Mouse (Mus musculus): ENCODE measurements around the gene 9230110F15Rik. TPM values are rescaled to one million over a fixed set of nuclear protein-coding genes. Genes with fewer than 3 reads are reported as not detected.
"Not testable (repeated sequence)": the region's sequence is repeated elsewhere in the genome, so short reads cannot be mapped to it uniquely, and the experiment has no call there.

9230110F15Rik gene
- total RNA-seq (2021), result not detected

- intact Hi-C loops (cut with DNase I), result no loop called here
- DNase-seq (ENCODE audit: low spot score in 2 of 2), result no peak
Measured at GRCm38 (mm10) chr9:35844050-35844449, at the start of gene 9230110F15Rik. Gene 9230110F15Rik (minus strand): TSS chr9:35844150.

GRCm38 (mm10) chr9:35893112-35893511 is 49.2 kb upstream of the 9230110F15Rik start:
- intact Hi-C loops (cut with DNase I), result not testable (repeated sequence)

GRCm38 (mm10) chr9:35817881-35818280 is 26.1 kb downstream of the 9230110F15Rik start:
- intact Hi-C loops (cut with DNase I); DNase-seq (ENCODE audit: low spot score in 2 of 2): not testable (repeated sequence)

More at GRCm38 (mm10) chr9:35893112-35893511, 49.2 kb upstream of the 9230110F15Rik start:
- DNase-seq (ENCODE audit: low spot score in 2 of 2), result peak in 1 of 2 experiments; percentile 42

GRCm38 (mm10) chr9:35798146-35798545 is 45.8 kb downstream of the 9230110F15Rik start:
- intact Hi-C loops (cut with DNase I), result no loop called here
- DNase-seq (ENCODE audit: low spot score in 2 of 2), result no peak

GRCm38 (mm10) chr9:35790001-35790400 is 53.9 kb downstream of the 9230110F15Rik start, which contains the start of the genes Gm27235 and D730048I06Rik:
Gene Gm27235 (minus strand): TSS chr9:35790101.
Gene D730048I06Rik (minus strand): TSS chr9:35790112.
- intact Hi-C loops (cut with DNase I), result no loop called here
- no peak for DNase-seq (ENCODE audit: low spot score in 2 of 2)

Other genes starting within 250 kb of the 9230110F15Rik start
- not detected for gene Pate4, start 232.2 kb downstream of the 9230110F15Rik start, total RNA-seq (2021)
- not detected for gene Pate3, start 195.9 kb downstream of the 9230110F15Rik start, total RNA-seq (2021)
- gene Pate1, start 156.8 kb downstream of the 9230110F15Rik start, total RNA-seq (2021), result not detected
- gene Gm17677, start 103.1 kb downstream of the 9230110F15Rik start, total RNA-seq (2021), result not detected
- not detected for gene Gm17727, start 66.0 kb downstream of the 9230110F15Rik start, total RNA-seq (2021)
- not detected for gene Gm27235, start 54.0 kb downstream of the 9230110F15Rik start, total RNA-seq (2021)
- gene D730048I06Rik, start 54.0 kb downstream of the 9230110F15Rik start, total RNA-seq (2021), result not detected
- gene 9230113P08Rik, start 64.3 kb upstream of the 9230110F15Rik start, total RNA-seq (2021), result not detected